Mouse (Mus musculus) kidney, postnatal 25 days (tissue): ENCODE results near the gene Hist1h3f.
A peak's percentile ranks its signal among the peaks of the same experiment; 100 is the strongest.
"Not testable (repeated sequence)": the region's sequence is repeated elsewhere in the genome, so short reads cannot be mapped to it uniquely, and the experiment has no call there.

Experiments used
- DNase-seq, 2 experiments: peaks; one replicate each; pipeline ENCODE4 v3.0.0; 2021; ENCODE audit warnings: mixed read lengths in 2 of 2

The Hist1h3f gene

GRCm38 (mm10) chr13:23585029-23585441, 41.2 kb downstream of the Hist1h3f start:
- peak; percentile 71 to 82 for DNase-seq

DNA sequence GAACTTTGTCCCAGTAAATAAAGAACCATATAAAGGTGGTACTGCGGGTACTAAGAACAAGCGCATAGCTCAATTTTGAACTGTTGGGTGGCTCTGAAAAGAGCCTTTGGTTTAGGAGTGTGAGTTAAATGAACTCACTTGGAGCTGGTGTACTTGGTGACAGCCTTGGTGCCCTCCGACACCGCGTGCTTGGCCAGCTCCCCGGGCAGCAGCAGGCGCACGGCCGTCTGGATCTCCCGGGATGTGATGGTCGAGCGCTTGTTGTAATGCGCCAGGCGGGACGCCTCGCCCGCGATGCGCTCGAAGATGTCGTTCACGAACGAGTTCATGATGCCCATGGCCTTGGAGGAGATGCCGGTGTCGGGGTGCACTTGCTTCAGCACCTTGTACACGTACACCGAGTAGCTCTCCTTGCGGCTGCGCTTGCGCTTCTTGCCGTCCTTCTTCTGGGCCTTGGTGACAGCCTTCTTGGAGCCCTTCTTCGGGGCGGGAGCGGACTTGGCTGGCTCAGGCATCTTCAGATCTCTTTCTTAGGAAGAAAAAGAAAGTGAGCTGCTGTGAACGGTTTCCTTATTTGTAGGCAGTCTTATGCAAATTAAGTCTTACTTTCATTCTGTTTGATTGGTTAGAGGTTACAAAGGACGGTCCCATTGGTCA, 41.7 kb downstream of the Hist1h3f start:
- DNase-seq, result peak; percentile 43 to 75

- DNase-seq, result no peak
These were observed 42.5 kb downstream of the Hist1h3f start for GRCm38 (mm10) chr13:23586099-23586939.

DNA sequence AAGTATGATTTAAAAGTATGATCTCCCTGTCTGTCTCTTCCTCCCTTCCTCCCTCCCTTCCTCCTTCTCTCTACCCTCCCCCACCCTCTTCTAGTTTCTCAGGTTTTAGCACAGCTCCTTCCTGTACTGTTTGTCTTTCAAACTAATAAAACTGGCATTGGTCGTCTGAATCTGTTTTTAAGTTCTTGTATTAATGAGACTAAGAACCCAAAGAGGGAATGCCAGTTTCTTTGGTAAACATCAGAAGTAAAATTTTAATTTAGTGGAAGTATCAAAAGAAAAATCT, 43.0 kb downstream of the Hist1h3f start:
- DNase-seq, result no peak

DNA sequence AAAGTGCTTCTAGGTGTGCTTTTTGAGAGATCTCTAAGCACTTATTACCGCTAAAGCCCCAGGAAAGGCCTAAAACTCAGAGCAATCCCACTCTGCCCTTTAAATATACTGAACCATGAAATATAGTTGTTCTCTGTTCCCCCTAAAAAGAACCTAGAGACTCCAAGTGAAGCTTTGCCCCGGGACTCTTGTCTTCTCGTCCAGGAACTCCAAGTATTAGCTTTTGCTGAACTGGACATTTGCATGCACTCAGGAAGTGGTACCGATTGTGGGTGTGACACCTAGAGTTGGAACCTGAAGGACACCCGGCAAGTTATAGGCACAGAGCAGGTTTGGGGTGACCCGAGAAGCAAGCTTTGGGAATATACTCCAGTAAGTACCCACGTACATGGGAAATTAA, 47.4 kb downstream of the Hist1h3f start:
- no peak for DNase-seq

DNA sequence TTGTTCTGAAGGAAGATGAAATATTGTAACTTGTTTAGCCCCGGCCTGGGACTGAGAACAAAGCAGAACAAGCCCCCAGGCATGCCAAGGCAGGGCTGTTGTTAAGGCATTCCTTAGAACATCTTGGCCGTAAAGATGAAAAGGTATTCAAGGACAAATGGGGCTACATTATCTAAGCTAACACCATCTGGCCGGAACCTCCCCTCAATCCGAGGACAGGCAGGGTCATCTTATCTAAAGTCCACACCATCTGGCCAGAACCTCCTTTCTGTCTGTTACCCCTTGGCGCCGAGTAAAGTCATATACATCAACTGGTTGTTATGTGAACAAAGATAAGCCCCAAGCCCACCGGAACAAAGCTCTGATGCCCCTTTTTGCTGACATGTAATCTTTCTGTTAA, 48.0 kb downstream of the Hist1h3f start:
- not testable (repeated sequence) for DNase-seq

- no peak for DNase-seq
These were observed 48.8 kb downstream of the Hist1h3f start for GRCm38 (mm10) chr13:23592614-23593013.

DNA sequence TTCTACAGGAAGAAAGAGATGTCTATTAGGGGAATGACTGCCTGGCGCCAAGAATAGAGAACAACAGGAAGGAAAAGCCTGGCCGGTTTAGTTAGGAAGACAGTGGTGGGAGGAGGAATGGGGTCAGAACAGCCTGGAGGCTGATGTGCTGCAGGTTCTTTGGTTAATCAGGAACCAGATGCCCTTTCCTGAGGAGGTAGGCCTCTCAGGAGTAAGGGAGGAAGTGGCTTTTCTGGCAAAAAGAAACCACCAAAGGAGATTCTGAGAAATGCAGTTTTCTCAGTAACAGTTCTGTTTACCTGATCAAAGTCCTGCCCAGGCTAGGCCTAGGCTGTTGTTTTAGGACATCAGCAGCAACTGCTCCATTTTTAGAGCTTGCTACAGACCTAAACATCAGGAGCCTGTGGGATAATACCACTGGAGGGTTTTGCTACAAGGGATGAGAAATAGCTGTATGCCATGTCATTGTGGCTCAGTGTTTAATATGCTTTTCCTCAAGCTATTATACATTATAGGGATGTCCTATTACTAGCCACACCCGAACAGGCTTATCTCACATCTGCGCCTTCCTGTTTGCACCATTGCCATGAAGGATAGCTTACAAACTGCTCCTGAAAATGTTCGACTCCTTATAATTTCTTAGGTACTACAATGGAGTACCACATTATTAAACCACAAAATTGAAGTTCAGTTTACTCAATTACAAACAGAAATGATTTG, 49.4 kb downstream of the Hist1h3f start:
- peak; percentile 12 to 54 for DNase-seq
